Mouse (Mus musculus): ENCODE measurements around the gene Ppp2r5c.

Gene Ppp2r5c

GRCm38 (mm10) chr12:110480701-110481100 is 33.8 kb downstream of the Ppp2r5c start:
- in situ Hi-C loops (cut with MboI; ENCODE audit: low pct_unique_long_range_greater_than_20kb in 1 of 2, low sequenced_read_pairs in 2 of 2, unreplicated experiment in 1 of 2), result no loop called here

GRCm38 (mm10) chr12:110483761-110484160 is 36.8 kb downstream of the Ppp2r5c start:
- in situ Hi-C loops (cut with MboI; ENCODE audit: low pct_unique_long_range_greater_than_20kb in 1 of 2, low sequenced_read_pairs in 2 of 2, unreplicated experiment in 1 of 2), result no loop called here

- in situ Hi-C loops (cut with MboI; ENCODE audit: low pct_unique_long_range_greater_than_20kb in 1 of 2, low sequenced_read_pairs in 2 of 2, unreplicated experiment in 1 of 2), result no loop called here
These were observed 38.1 kb downstream of the Ppp2r5c start for GRCm38 (mm10) chr12:110484824-110485584.

GRCm38 (mm10) chr12:110485585-110486331 is 38.8 kb downstream of the Ppp2r5c start:
- in situ Hi-C loops (cut with MboI; ENCODE audit: low pct_unique_long_range_greater_than_20kb in 1 of 2, low sequenced_read_pairs in 2 of 2, unreplicated experiment in 1 of 2), result no loop called here

DNA sequence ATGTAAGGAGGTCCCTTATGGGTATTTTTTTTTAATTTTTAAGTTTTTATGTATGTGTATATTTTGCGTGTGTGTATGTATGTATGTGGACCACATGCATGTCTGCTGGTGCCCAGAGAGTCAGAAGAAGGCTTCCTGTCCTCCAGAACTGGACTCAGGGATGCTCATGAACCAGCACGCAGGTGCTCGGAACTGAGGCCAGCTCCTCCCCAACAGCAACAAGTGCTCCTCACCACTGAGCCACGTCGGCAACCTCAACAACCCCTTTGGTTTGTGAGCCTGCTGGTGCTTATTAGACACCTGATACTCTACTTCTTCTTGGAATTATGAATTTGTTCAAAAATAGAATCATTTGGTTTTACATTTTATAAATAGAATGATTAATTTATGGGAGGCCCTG is 39.9 kb downstream of the Ppp2r5c start:
- in situ Hi-C loops (cut with MboI; ENCODE audit: low pct_unique_long_range_greater_than_20kb in 1 of 2, low sequenced_read_pairs in 2 of 2, unreplicated experiment in 1 of 2), result no loop called here

DNA sequence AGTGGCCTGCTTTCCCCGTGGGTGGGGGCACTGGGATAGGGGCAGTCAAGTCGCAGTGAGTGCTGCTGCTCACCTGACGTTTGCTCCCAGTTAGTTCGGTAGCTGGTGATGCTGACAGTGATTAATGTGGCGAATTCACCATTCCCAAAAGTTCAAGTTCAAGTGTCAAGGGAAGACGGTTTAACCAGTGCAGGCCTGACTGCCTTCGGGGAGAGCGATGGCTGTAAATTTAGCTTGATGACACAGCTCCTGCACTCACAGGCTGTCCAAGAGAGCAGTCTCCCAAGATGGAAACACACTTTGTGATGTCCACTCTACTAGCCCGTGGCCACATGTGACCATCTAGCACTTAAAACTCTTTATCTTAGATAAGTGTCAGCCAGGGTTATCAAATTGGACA is 41.1 kb downstream of the Ppp2r5c start:
- in situ Hi-C loops (cut with MboI; ENCODE audit: low pct_unique_long_range_greater_than_20kb in 1 of 2, low sequenced_read_pairs in 2 of 2, unreplicated experiment in 1 of 2), result no loop called here

- in situ Hi-C loops (cut with MboI; ENCODE audit: low pct_unique_long_range_greater_than_20kb in 1 of 2, low sequenced_read_pairs in 2 of 2, unreplicated experiment in 1 of 2), result no loop called here
These were observed 43.2 kb downstream of the Ppp2r5c start for GRCm38 (mm10) chr12:110489946-110490701.

GRCm38 (mm10) chr12:110492436-110492835 is 45.5 kb downstream of the Ppp2r5c start:
- in situ Hi-C loops (cut with MboI; ENCODE audit: low pct_unique_long_range_greater_than_20kb in 1 of 2, low sequenced_read_pairs in 2 of 2, unreplicated experiment in 1 of 2), result no loop called here

GRCm38 (mm10) chr12:110493597-110494369 is 46.9 kb downstream of the Ppp2r5c start:
- in situ Hi-C loops (cut with MboI; ENCODE audit: low pct_unique_long_range_greater_than_20kb in 1 of 2, low sequenced_read_pairs in 2 of 2, unreplicated experiment in 1 of 2), result no loop called here

GRCm38 (mm10) chr12:110494846-110495245 is 47.9 kb downstream of the Ppp2r5c start:
- in situ Hi-C loops (cut with MboI; ENCODE audit: low pct_unique_long_range_greater_than_20kb in 1 of 2, low sequenced_read_pairs in 2 of 2, unreplicated experiment in 1 of 2), result no loop called here

GRCm38 (mm10) chr12:110495260-110495659 is 48.3 kb downstream of the Ppp2r5c start:
- in situ Hi-C loops (cut with MboI; ENCODE audit: low pct_unique_long_range_greater_than_20kb in 1 of 2, low sequenced_read_pairs in 2 of 2, unreplicated experiment in 1 of 2), result no loop called here

DNA sequence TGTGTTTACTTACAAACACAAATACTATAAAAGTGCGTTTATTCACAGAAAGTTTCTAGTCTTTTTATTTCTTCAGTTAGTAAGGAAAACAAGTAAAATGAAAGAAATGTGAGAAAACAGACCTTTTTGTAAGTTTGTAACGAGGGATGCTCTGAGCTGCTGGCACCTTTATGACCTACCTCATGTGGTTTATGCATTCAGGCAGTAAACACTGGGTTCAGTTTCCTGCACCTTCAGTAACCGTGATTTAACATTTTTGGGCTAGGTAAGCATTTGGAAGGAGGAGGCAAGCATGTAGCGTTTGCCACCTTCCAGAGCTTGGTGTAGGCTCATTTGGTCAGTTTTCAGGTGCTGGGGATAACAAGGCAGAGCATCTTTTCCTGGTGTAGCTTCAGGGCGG is 49.1 kb downstream of the Ppp2r5c start:
- in situ Hi-C loops (cut with MboI; ENCODE audit: low pct_unique_long_range_greater_than_20kb in 1 of 2, low sequenced_read_pairs in 2 of 2, unreplicated experiment in 1 of 2), result no loop called here

DNA sequence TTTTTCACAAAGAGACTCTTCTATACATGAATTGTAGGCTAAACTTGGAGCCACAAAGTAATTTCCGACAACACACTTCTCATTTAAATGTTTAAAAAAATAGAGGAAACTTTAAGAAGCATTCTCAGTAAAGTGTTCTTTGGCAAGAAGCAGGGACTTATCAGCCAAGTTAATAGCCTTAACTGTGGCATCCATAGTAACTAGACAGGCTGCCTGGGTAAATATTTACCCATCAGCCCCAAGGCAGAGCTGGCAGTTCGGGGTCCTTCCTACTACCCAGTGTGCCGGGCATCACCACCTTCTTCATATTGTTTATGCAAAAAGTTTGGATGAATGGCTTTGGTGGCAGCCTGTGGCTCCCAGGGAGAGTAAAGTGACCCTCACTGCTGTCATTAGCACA is 50.1 kb downstream of the Ppp2r5c start:
- in situ Hi-C loops (cut with MboI; ENCODE audit: low pct_unique_long_range_greater_than_20kb in 1 of 2, low sequenced_read_pairs in 2 of 2, unreplicated experiment in 1 of 2), result no loop called here

DNA sequence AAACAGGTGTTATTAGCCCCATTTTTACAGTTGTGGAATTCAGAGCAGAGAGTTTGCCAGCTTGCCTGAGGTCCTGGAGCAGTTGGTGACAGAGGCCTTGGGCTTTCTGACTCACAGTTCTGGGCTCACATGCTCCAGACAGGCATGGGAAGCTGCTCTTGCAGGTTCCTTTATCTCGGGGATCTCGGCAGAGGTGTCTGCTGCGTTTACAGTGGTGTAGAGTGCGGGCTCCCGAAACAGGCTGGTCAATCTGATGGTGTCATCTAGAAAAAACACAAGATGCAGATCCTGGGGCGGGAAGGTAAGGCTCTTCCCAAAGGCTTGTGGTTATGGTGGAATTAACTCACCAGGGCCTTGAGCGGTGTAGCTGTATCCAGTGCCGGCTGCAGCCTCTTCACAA is 50.6 kb downstream of the Ppp2r5c start:
- in situ Hi-C loops (cut with MboI; ENCODE audit: low pct_unique_long_range_greater_than_20kb in 1 of 2, low sequenced_read_pairs in 2 of 2, unreplicated experiment in 1 of 2), result no loop called here

- in situ Hi-C loops (cut with MboI; ENCODE audit: low pct_unique_long_range_greater_than_20kb in 1 of 2, low sequenced_read_pairs in 2 of 2, unreplicated experiment in 1 of 2), result no loop called here
These were observed 51.6 kb downstream of the Ppp2r5c start for GRCm38 (mm10) chr12:110498283-110499224.

DNA sequence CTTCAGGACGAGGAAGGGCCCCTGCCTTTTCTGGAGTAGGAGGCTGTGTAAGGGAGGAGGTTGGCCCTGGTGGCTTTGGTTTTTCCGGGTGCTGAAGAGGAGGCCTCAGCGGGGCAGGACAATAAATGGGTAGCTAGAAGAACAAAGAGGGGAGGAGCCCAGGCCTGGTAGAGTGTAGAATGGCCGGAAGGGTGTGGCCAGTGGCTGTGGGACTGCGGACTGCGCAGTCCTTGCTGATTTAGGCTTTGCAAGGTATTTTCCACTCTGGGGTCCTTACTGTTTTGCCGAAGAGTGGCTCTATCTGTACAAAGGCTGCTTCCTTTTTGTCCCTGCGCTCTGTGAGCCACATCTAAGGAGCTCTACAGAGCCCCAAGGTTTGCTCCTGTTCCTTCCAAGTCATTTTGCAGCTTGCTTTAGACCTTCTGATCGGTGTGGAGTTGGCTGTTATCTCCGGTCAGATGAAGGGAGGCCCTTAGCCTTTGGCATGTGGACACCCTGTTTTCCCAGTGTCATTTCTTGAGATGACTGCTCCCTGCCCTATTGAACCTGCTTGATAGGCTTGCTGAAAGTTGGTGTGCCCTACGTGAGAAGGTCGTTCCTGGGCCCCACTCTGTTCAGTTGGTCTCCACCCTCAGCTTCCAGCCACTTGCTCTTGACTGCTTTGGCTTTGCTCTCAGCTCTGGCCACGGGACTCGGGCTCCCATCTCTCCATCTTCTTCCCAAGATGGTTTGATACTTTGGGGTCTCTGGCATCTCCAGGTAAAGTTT is 52.5 kb downstream of the Ppp2r5c start:
- in situ Hi-C loops (cut with MboI; ENCODE audit: low pct_unique_long_range_greater_than_20kb in 1 of 2, low sequenced_read_pairs in 2 of 2, unreplicated experiment in 1 of 2), result no loop called here

DNA sequence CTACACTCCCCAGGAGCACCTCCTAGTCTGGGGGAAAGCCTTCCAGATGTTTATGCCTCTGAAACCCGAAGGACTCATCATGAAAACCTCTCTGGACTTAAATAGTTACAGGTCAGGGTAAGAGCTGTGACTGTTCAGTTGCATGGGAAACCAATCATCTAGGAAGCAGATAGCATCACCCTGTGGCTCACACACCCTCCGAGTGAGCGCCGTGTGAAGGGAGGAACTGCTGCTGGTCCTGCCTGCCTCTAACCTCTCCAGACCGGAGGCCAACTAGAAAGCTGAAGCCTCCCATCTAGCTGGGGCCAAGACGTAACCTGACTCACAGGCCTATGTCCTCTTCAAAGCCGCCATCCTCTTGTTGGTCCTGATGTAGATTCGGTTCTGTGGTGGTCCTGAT is 53.2 kb downstream of the Ppp2r5c start:
- in situ Hi-C loops (cut with MboI; ENCODE audit: low pct_unique_long_range_greater_than_20kb in 1 of 2, low sequenced_read_pairs in 2 of 2, unreplicated experiment in 1 of 2), result no loop called here
